Mouse (Mus musculus): Measurements from ENCODE around the gene Dnajb6.

The Dnajb6 gene

DNA sequence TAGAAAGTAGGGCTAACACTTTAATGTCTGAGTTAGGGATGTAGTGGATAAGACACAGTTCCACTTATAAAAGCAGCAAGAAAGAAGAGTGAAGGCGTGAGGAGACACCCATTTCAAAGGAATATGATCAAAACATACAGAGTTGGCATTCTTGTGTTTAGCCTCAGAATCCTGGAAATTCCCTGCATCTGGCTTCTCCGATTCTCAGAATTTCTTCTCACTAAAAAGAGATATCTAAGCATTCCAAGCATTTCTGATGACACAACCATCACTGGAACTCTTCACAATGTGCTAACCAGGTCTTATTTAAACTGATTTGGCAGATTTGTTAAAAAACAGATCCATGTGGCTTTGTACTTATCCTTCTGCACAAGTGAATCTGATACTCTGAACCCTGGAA, 112.6 kb downstream of the Dnajb6 start:
- DNase-seq (ENCODE audit: low spot score in 2 of 2) = no peak

DNA sequence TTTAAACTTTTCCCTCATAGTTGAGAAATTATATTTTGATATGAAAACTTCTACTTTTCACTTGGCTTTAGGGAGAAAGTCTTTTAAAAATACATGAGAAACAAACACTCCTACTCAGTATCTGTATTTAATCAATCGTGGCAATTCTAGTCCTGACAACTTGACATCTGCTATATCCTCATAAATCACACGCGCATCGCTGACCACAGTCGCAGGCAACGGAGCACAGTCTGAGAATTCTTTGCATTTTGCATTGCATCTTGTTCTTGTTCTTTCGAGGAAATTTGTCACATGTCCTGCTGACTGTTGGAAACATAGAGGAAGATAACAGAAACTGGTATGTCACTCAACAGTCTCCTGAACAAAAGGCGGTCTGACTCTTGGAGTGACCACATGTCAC, 116.9 kb downstream of the Dnajb6 start:
- DNase-seq (ENCODE audit: low spot score in 2 of 2) = no peak

DNA sequence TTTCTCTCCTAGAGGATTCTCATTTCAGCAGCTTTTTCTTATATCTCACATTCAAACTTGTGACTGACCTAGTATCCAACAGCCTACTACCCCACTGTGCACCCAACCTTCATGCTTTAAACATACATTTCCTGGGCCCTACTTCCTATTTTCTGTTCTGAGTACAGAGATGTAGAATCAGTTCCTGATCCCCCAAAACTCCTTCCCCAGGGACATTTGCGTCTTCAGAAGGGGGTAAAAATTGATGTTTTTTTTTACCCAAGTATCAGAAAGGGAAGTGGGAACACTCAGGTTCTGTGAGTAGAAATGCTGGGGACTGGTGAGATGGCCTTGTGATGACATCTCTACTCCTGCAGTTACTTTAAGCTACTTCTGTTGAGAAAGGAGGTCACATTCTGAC, 117.5 kb downstream of the Dnajb6 start:
- no peak for DNase-seq (ENCODE audit: low spot score in 2 of 2)

DNA sequence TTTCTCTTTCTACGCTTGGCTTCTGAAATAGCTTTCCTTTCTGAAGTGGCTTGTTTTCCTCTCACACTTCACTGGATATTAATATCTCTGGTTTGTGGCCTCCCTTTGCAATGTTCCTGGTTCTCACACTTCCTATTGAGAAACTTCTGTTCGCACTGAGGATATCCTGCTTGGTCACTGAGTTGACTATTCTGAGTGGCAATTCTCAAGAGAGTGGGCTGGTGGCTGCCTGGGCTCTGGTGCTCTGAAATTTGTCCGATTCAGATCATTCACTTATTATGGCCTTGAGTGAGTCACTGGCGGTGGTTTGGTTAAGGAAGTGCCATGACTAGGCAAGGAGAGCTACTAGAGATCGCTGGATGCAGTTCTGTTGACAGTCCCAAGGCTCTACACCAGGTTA, 118.9 kb downstream of the Dnajb6 start:
- DNase-seq (ENCODE audit: low spot score in 2 of 2) = no peak

DNA sequence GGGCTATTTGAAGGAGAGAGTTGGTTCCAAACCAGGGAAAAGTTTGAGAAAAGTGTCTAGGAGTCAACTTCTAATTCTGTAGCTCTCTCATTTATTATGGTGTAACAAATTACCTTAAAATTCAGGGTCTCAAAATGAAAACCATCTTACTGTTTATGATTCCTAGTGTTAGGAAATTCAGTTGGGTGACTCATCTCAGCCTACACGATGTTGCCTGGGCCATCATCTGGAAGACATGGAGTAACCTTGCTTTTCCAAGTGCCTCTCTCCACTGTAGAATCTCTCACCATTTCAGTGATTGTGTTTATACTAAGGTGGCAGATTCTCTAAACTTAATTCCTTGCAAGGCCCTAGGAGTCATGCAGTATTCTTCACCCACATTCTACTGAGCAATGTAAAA, 119.5 kb downstream of the Dnajb6 start:
- DNase-seq (ENCODE audit: low spot score in 2 of 2) = no peak

DNA sequence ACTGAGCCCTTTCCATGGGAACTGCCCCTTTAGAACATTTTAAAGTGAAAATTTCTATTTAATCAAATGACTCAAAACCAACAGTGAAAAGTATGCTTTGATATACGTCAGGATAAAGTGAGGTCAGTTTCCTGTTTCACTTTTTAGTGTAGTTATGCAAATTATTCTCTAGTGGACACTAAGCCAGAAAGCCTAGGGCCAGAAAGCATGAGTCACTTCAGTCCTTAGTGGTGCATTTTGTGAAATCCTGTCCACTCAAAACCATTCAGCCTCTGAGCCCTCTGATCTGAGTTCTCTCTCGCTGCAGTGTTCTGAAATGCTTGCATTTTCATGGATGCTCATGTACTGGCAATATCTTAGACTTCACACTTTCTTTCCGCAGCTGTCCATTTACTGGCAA, 126.0 kb downstream of the Dnajb6 start:
- no peak for DNase-seq (ENCODE audit: low spot score in 2 of 2)

DNA sequence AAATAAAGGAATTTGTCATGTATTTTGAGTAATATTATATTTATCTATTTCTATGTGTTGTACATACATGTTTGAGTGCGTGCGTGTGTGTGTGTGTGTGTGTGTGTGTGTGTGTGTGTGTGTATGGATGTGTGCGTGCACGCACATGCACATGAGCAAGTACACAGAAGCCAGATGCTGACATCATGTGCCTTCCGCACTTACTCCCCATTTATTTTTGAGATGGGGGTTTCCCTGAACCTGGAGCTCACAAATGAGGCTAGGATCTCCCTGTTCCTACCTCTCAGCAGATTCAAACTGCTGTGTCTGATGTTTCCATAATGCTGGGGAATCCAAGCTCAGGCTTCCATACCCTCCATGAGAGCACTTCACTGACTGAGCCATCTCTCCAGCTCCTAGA, 126.9 kb downstream of the Dnajb6 start:
- no peak for DNase-seq (ENCODE audit: low spot score in 2 of 2)

DNA sequence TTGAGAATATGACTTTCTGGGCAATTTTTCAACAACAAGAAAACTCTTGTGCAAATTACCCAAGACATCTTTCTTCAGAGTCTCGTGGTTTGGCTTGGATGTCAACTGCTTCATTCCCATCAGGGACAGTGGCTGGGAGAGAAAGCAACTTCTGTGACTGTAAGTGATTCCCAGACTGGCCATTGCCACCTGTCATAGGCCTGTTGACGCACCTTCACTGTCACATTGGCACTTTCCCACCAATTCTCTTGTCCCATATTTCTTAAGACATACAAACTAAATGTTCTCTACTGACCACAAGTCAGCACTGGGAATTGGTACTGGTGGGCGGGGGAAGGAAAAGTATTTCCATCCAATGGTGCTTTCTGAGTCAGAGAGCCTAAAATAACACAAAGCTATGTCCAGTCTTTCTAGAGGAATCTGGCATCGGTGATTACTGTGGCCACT, 128.8 kb downstream of the Dnajb6 start:
- DNase-seq (ENCODE audit: low spot score in 2 of 2) = no peak

DNA sequence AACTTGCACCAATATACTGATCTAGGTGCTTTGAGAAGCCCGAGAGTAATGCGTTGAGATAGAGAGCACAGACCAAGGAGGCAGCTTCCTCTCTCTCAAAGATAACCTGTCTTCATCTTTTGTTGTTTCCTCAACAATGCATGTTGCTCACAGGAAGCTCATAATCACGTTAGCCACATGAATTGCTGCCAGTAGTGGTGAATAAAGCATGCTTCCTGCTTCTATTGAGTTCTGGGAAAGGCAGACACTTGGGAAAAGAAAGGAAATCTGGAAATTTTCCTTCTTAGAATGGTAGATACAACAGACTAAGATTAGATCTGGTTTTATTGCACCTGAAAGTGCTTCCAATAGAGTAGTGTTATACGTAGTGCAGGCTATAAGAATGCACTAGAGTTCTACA, 129.5 kb downstream of the Dnajb6 start:
- DNase-seq (ENCODE audit: low spot score in 2 of 2) = no peak
